Mouse (Mus musculus) monocyte, adult 5-6 weeks (primary cell): ENCODE measurements around the gene Brat1. TPM values are rescaled to one million over a fixed set of nuclear protein-coding genes. Genes with fewer than 3 reads are reported as not detected.

Source experiments
- ATAC-seq: fragments of 153-309, 156-312 bp; replicated peaks from 2 replicates; pipeline ENCODE4 v1.8.0; 2017; ENCODE audit warnings: mild to moderate bottlenecking; ENCODE audit not compliant: low TSS enrichment, insufficient number of reproducible peaks, severe bottlenecking, poor library complexity, low FRiP score
- total RNA-seq: library from RNA; stranded (forward); fragments of 200-1000, 200-491, 200-594 nt; gene quantifications from 3 replicates; pipeline ENCODE4 v1.2.3, GENCODE M21; 2017

Gene Brat1
- total RNA-seq, 1 experiment from 2014 or later, result 6.1 TPM

- ATAC-seq, result no peak
These were observed 8.8 kb upstream of the Brat1 start for GRCm38 (mm10) chr5:140695987-140696386.

- ATAC-seq, result no peak
These were observed 5.0 kb upstream of the Brat1 start for GRCm38 (mm10) chr5:140699776-140700175.

GRCm38 (mm10) chr5:140701661-140702060 is 3.1 kb upstream of the Brat1 start:
- ATAC-seq, result no peak

DNA sequence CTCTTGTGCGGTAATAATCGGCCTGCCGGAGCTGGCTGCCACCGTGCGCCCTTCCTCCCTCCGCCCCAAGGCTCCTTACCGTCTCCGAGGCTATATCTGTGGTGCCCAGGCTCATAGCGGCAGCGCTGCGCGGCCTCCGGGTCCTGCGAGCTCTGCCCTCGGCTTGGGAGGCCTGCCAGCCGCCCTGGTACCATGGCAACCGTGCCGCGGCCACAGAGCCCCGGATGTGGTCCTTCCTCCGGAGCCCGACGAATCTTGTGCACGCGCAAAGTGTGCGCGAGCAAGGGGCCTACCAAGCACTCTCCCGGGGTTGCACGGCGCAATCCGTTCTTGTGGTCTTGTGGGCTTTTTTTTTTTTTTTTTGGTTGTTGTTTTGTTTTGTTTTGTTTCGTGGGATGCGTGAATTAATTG is 2.7 kb upstream of the Brat1 start, which contains the start of gene Iqce:
Gene Iqce, minus strand, starts transcription at position 276 of the 411 bp plus-strand sequence.
- peak; percentile 47; the same call in 1 of the 2 replicates for ATAC-seq

GRCm38 (mm10) chr5:140702618-140703175 is 2.1 kb upstream of the Brat1 start:
- ATAC-seq, result no peak

GRCm38 (mm10) chr5:140703480-140704377 is 1.1 kb upstream of the Brat1 start:
- ATAC-seq, result no peak

DNA sequence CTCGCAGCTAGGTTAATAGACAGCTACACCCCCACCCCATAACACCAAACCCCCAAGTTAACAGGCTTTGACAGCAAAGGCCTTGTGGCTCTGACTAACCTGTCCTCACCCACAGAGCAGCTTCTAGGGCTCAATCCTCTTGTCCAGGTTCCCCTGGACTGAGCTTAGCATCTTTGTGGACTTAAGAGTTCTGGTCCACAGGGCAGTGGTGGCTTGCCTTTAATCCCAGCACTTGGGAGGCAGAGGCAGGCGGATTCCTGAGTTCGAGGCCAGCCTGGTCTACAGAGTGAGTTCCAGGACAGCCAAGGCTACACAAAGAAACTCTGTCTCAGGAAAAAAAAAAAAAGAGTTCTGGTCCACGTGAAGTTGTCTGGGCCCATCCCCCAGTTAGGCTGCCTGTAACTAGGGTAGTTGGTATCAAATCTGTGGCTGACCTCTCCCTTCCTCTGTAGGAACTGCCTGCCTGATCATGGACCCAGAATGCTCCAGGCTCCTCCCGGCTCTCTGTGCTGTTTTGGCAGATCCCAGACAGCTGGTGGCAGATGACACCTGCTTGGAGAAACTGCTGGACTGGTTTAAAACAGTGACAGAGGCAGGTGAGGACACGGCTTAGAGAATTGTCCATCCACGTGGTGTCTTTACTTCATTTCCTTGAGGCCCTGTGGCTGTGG is 825 bp downstream of the Brat1 start:
- ATAC-seq, result no peak

DNA sequence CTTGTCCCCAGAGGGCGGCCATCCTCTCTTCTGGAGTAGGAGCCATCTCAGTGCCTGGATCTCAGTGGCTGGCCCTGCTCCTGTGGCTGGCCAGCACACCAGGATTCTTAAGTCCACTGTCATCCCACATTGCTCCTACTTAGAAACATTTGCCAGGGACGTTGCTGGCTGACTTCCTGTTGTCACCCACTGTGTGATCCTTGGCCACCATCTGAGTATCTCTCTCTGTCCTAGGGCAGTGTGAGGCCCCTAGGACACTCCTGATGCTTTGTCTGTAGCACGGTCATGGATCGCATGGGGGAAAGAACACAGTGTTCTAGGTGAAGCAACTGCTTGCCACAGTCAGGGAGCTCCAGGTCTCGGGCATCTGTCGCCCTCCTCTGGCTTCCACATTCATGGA is 5.5 kb downstream of the Brat1 start:
- ATAC-seq, result no peak

- ATAC-seq, result no peak
These were observed 6.2 kb downstream of the Brat1 start for GRCm38 (mm10) chr5:140711040-140711439.

DNA sequence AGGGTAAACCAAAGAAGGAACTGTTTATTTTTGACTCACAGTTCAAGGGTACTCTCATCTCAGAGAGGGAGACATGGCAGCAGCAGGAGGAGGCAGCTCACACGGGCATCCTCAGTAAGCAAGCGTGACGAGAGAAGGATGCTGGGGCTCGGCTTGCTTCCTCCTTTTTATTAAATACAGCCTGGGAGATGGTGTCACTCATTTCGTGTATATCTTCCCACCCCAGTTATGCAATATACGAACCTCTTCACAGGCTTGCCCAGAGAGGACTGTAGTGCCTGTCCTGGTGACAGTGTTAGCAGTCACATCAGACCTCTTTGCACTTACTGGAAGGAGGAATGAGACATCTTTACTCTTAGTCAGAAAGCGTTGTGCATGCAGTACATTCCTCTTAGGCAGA is 16.0 kb downstream of the Brat1 start:
- peak; percentile 77 for ATAC-seq

DNA sequence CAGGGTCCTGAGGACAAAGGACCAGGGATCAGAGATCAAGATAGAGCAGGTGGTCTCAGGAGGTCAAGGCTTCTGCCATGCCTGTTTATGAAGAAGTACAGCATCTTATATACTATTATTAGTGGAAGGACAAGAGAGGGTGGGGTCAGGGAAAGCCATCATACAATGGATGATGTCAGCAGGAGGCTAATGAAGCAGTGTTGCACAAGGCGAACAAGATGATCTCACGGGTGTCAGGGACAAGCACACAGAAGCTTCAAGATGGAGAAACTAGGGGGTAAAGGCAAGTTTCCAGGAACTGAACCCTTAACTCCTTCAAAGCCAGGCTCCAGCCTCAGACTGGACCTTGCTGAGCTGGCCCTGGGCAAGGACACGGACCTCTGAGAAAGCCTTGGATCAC is 17.3 kb downstream of the Brat1 start:
- ATAC-seq, result peak; percentile 84

DNA sequence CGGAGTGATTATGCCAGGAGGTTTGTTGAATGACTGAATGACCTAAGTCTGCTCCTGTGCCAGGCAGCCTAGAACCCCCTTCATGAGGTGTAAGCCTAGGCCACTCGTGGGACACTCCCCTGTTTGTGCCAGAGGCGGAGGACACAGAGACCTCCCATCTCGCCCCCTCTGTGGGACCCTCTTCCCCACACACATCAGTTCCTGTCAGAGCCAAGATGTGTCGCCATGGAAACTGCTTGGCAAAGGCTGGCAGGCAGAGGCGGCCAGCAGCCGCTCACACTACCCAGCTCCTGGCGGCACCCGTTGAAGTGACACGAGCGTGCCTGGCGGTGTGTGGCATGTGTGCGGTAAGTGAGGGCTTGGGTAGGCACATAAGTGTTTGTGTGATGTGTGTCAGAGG is 19.0 kb downstream of the Brat1 start, which contains the start of gene Amz1:
Gene Amz1, plus strand, starts transcription at position 306 of the 400 bp plus-strand sequence.
- ATAC-seq, result no peak

DNA sequence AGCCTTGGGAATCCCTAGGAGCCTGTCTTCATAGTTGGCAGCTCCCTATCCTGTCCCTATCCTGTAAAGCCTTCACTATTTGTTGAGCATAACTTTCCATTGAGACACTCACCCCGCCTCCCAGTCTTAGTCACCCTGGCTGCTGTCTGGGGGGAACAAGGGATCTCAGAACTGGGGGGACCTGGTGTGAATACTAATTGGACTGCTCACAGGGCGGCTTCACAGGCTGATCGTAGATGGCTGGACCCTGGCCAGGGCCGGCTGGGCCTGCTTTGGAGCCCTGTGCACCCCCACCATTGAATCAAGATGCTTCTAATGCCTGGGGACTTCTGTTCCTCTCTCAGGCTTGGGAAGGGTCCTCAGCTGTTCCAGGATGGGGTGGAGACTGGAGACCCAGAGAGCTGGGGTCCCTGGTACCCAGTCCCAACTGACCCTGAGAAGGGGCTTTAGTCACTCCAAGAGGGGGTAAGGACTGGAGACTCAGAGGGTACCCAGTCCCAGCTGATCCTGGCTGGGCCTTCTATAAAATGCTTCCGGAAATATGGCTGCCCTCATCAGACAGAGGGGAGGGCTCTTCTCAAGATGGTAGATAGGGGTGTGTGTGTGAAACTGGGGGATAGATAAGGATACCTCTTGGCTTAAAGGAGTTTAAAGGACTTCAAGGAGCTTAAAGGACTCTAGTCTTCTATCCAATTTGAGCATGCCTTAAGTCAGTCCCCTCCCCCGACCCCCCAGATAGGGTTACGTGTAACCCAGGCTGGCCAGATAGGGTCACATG is 21.4 kb downstream of the Brat1 start:
- ATAC-seq, result no peak

GRCm38 (mm10) chr5:140726946-140727740 is 22.3 kb downstream of the Brat1 start:
- ATAC-seq, result no peak

DNA sequence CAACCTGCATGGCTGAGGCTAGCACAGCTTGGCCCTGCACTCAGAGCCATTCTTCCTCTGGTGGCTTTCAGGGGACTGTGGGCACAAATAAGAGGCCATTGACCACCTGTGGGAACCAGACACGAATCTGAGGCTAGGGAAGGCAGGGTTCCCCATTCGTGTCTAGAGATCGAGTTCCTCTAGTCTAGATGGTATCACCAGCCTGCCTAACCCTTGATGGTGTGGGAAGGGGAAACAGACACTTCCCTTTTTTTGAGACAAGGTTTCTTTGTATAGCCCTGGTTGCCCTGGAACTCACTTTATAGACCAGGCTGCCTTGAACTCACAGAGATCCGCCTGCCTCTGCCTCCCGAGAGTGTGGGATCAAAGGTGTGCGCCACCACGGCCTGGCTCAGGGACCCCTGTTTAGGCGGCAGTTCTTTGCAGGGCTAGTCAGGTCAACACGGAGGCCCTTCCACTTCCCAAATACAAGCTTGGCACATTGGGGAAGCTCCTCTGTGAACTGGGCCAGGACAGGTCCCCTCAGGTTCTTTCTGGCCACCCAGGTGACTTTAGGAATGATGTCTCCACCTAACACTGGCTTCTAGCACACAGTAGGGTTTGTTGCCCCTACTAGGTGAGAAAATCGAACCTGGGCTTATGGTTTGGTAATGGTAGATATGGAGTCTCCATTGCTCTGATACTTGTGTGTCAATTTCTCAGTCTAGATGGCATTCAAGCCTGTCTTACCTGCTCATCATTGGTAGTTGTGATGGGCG is 26.4 kb downstream of the Brat1 start:
- ATAC-seq, result peak; percentile 73

DNA sequence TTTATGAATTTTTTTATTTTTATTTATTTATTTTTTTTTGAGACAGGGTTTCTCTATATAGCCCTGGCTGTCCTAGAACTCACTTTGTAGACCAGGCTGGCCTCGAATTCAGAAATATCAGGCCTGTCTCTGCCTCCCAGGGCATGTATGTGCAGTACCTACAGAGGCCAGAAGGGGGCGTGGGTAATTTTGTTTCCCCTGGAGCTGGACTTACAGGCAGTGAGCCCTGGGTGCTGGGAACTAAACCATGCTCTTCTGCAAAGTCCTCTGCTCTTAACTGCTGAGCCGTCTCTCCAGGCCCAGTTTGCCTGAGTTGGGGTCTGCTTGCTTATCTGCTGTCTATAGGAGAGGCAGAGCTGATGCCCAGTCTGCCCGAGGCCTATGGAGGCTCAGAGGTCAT is 27.4 kb downstream of the Brat1 start:
- no peak for ATAC-seq

GRCm38 (mm10) chr5:140733336-140733735 is 28.5 kb downstream of the Brat1 start:
- peak; percentile 72 for ATAC-seq
